ENCODE assay signal across 12 mouse cellular contexts in the genomic region with DNA sequence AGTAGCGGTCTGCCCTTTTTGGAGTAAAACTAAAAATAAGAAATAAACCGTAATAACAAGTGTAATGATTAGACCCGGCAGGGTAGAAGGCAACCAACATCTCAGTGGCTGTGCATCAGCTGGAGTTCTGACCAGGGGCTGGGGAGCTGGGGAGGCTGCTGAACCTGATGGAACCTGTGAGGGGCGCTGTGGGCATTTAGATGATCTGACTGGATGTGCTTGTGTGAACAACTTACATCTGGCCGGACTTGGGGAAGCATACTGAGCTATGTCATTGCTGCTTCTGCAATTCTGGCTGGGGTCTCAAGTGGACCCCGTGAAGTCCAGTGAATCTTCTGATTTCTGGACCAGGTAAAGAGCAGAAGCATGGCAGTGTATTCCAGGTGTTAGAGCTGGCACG.
DNase-seq lines count a peak whose midpoint lies in the region; TF ChIP-seq lines count a peak whose summit lies in the region.
"Had no signal": no experiment of that assay in that cellular context is flagged by ENCODE, and none has a peak within 500 bp of the region (broad histone marks: within the 10 kb centered on the region; RNA-seq: fewer than 3 reads in every experiment).

No protein-coding gene starts in this region.

- no peak overlapping the region for H3K27ac ChIP-seq in left cerebral cortex, adult 2 months
- H3K27ac ChIP-seq in layer of hippocampus, adult 2 months = no peak overlapping the region
- H3K27ac ChIP-seq: embryonic facial prominence, embryonic 12.5 days had no signal

- peak; percentile 18 to 42 for DNase-seq in cerebellum, postnatal 4 days (ENCODE audit: low spot score in 2 of 2)
- no peak for DNase-seq in cerebellum, postnatal 36 days
- peak in 1 of 2 experiments; percentile 16 for DNase-seq in left cerebral cortex, adult 2 months (ENCODE audit: extremely low spot score in 1 of 2, low spot score in 2 of 2)
- DNase-seq in left cerebral cortex, adult 8-10 months (ENCODE audit: low spot score in 2 of 2) = no peak
- DNase-seq in R1 (ENCODE audit: low read depth, low spot score) = peak; percentile 31
- DNase-seq in layer of hippocampus, adult 2 months (ENCODE audit: low spot score in 2 of 2) = peak in 1 of 2 experiments; percentile 38
- DNase-seq in MN1 (ENCODE audit: low spot score) = no peak
- DNase-seq in ovary, postnatal 36 days (ENCODE audit: low spot score) = no peak
- DNase-seq: adrenal gland, postnatal 25 days; lung, postnatal 4 days; thymus, postnatal 14 days had no signal

- no peak overlapping the region for H3K4me3 ChIP-seq in left cerebral cortex, adult 2 months
- no peak overlapping the region for H3K4me3 ChIP-seq in layer of hippocampus, adult 2 months
- H3K4me3 ChIP-seq: embryonic facial prominence, embryonic 12.5 days had no signal

- intact Hi-C loops in left cerebral cortex, adult 2 months (cut with DNase I) = loop anchor here (5.0 kb wide), 1 partner anchor 1144 kb away; no protein-coding TSS in a partner anchor

- TF ChIP-seq CTCF in left cerebral cortex, adult 2 months (IDR thresholded peaks at IDR 0.05) = peak; percentile 21
- TF ChIP-seq CTCF in layer of hippocampus, adult 2 months (conservative IDR thresholded peaks at IDR 0.05) = peak; percentile 64

Comparison
In these comparisons a context has a peak if more than half of its experiments do, and no peak if none do; other contexts are left out.
1. DNase-seq: peak in cerebellum, postnatal 4 days (2 of 2) and R1 (single experiment); none in cerebellum, postnatal 36 days (0 of 2), left cerebral cortex, adult 8-10 months (0 of 2), MN1 (single experiment) and ovary, postnatal 36 days (single experiment).